Mouse (Mus musculus): ENCODE results near the gene Coro1b.

DNA sequence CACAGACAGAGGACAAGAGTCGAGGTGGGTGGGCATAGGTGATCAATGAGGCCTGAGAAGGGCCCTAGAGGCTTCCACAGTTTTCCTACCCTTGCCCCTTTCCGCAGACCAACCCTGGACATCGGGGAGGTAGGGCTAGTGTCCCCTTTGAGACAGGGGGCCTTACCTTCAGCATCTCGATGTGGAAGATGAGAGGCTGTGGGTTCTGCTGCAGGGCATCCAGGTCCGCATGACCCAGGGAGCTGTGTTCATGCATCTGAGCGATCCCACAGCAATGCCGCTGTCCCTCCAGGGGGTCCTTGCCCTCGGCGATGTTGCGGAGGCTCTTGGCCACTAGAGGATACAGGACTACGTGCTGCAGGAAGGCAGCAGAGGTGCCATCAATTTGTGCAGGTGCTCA, 32.6 kb upstream of the Coro1b start:
- TF ChIP-seq POLR2A (IDR thresholded peaks at IDR 0.05; ENCODE audit: insufficient read depth, low read depth, low read length) (no peak), CTCF (IDR thresholded peaks at IDR 0.05; ENCODE audit: insufficient read depth, low read depth, low read length) (no peak)

Measured in olfactory bulb, adult 2 months (tissue).